Mouse (Mus musculus) thymus, adult 18-20 months (tissue): ENCODE results near the gene Dlx4.

Source experiments
- DNase-seq, 2 experiments: peaks; one replicate each; pipeline ENCODE4 v3.0.0; 2022; ENCODE audit warnings: mixed read lengths in 2 of 2

The Dlx4 gene

DNA sequence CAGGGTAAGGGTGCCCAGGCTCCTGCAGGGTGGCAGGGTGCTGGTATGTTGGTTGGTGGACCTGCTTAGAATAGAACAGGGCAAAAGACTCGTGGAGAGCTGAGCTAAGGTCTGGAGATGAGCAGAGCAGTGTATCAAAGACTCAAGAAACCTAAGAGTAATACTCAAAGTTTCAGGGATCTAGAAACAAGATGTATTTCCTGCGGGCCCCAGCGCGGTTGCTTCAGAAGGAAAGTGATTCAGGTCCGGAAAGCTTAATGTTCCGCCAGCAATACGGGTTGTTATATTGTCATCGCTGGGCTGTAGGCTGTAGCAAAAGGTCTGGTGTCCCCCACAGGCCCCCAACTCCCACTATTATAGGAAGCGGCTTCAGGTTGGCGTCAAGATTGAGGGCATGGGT is 3.8 kb downstream of the Dlx4 start:
- DNase-seq: no peak

- DNase-seq: no peak
These were observed 6.2 kb downstream of the Dlx4 start for GRCm38 (mm10) chr11:95139871-95140270.

GRCm38 (mm10) chr11:95137281-95137680 is 8.8 kb downstream of the Dlx4 start:
- DNase-seq: no peak

DNA sequence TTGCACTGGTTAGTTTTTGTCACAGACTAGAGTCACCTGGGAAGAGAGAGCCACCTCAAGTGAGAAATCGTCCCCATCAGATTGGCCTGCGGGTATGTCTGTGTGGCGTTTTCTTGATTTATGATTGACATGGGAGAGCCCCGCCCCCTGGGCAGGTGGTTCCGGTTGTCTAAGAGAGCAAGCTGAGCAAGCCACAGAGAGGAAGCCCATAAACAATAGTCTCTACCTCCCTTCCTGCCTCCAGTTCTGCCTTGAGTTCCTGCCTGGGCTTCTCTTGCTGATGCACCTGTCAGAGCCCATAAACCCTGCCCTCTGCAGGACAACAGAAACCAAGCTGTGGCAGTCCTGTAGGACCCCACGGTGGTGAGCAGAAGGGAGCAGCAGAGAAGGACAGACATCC is 12.7 kb downstream of the Dlx4 start:
- DNase-seq: no peak

- DNase-seq: no peak
These were observed 15.3 kb downstream of the Dlx4 start for GRCm38 (mm10) chr11:95130668-95131252.

GRCm38 (mm10) chr11:95128359-95128758 is 17.7 kb downstream of the Dlx4 start:
- no peak for DNase-seq

- no peak for DNase-seq
These were observed 19.5 kb downstream of the Dlx4 start for GRCm38 (mm10) chr11:95126272-95127245.

GRCm38 (mm10) chr11:95125366-95125948 is 20.6 kb downstream of the Dlx4 start:
- no peak for DNase-seq

GRCm38 (mm10) chr11:95122100-95122489 is 24.0 kb downstream of the Dlx4 start:
- no peak for DNase-seq

- DNase-seq: no peak
These were observed 24.6 kb downstream of the Dlx4 start for GRCm38 (mm10) chr11:95121161-95122099.

DNA sequence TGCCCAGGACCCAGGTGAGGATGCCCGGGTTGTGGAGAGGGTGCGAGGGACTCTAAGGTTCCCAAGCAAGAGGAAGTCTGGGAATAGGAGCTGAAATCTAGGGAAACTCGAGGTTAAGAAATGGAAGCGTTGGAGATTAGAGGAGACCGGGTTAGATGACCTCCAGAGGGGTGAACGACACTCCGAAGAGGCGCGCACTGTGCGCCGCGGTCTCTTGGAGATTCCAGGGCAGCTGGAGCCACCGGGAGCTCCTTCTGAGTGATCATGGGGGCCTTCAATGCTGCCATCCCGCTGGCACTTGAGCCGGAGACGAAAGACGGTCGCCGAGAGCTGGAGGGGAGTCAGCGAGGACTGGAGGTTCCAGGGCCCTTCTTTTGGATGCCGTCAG is 25.4 kb downstream of the Dlx4 start:
- no peak for DNase-seq

DNA sequence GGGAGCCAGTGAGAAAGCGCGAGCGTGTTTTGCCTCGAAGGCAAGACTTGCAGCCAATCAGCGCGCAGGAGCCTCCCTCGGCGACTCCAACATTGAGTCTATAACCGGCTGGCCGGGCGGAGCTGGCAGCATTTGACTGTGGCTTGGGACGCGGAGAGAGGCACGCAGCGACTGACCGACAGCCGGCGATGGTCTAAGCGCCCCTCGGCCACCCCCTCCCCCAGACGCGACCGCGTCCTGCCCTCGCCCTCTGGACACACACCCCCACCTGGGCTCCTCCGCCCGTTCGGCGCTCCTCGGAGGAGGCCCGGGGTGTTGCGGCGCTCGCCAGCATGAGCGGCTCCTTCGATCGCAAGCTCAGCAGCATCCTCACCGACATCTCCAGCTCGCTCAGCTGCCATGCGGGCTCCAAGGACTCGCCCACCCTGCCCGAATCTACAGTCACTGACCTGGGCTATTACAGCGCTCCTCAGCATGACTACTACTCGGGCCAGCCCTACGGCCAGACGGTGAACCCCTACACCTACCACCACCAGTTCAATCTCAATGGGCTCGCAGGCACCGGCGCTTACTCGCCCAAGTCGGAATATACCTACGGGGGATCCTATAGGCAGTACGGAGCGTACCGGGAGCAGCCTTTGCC is 26.0 kb downstream of the Dlx4 start, which contains the start of gene Dlx3:
Dlx3 (plus strand) TSS at position 130 of the 643 bp plus-strand sequence.
- DNase-seq: no peak

- DNase-seq: peak; percentile 20 to 39
These were observed 27.6 kb downstream of the Dlx4 start for GRCm38 (mm10) chr11:95118505-95118904.

GRCm38 (mm10) chr11:95117030-95117429 is 29.0 kb downstream of the Dlx4 start:
- no peak for DNase-seq

- DNase-seq: no peak
These were observed 36.0 kb downstream of the Dlx4 start for GRCm38 (mm10) chr11:95110081-95110480.

GRCm38 (mm10) chr11:95109000-95109399 is 37.1 kb downstream of the Dlx4 start:
- no peak for DNase-seq

DNA sequence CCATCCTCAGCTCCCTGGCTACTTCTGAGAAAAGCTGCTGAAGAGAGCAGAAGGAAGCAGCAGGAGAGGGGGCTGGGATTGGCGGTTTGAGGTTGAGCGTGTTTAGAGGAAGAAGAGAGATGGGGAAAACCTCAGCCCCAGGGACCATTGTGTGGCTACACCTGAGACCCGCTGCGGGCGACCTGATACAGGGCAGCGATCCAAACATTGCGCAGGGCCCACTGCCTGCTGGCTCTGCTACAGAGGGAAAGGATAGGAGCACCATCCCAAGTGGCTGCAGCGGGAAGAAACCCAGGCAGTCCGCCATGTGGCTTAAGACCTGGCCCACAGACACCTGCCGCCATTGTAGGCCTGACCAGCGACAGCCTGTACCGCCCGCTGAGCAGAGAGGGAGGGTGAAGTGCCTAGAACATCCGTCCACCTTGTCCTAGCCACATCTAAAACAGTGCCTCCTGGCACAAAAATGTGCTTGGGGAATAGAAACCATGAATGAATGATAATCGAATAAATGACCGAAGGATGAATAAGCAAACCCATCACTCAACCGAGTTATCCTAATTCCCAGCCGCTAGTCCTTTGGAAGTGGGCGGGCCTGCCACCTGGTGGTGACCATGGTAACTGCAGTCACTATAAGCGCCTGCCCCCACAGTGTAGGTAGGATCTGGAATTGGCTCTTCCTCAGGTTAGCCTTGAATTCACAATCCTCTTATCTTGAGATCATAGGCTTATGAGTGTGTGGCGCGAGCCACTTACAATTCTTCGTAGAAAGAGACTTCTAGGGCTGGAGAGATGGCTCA is 39.4 kb downstream of the Dlx4 start:
- peak in 1 of 2 experiments; percentile 21 for DNase-seq

DNA sequence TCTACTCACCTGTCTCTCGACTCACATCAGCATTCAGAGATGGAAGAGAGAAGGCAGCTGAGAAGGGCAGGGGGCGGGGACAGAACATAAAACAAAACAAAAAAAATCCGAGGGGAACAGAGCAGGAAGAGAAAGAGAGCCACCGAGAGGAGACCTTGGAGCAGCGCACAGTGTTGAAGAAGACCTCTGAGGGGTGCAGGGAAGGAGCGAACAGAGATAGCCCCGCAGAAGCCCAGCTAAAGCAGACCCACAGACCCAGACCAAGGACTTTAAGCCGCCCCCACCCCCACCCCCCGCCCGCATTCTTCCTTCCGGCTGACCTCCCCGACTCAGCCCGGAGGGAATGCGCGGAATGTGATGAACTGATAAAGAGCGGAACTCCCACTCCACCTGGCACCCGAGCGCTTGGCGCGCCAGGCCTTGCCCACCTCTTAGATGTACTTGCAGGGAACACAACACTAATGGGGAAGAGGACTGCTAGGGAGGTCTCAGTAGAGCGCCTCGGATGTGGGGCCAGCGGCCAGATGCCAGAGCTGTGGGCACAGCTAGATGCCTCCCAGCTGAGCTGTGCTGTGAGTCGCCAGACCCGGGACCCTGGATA is 40.7 kb downstream of the Dlx4 start:
- no peak for DNase-seq

- DNase-seq: no peak
These were observed 41.8 kb downstream of the Dlx4 start for GRCm38 (mm10) chr11:95104266-95104665.

DNA sequence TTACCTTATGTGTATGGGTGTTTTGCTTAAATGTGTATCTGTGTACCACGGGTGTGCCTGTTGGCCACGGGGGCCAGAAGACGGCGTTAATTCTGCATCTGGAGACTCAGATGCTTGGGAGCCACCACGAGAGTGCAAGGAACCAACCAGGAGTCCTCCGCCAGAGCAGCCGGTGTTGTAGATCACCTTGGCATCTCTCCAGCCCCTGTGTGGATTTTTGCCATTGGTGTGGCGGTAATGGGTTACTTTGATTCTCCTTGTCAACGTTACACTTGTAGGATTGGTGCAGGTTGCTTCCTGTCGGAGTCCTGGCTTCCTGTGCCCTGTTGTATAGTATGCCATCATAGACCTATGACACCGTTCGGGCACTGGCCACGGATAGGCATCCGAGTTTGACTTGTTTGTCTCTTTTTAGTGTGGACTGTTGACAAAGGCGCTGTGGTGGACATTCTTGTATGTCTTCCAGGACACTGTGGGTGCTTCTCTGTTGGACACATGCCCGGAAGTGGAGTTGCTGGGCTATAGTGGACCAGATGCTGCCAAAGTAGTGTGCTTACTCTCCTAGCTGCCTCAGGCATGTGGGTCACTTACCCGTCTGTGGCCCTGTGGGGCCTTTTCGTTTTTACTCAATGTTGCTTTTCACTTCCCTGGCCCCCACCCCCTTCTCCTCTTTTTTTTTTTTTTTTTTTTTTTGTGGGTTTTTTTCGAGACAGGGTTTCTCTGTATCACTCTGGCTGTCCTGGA is 43.7 kb downstream of the Dlx4 start:
- no peak for DNase-seq
